Mouse (Mus musculus): Measurements from ENCODE around the gene Ccdc38.

Gene Ccdc38

DNA sequence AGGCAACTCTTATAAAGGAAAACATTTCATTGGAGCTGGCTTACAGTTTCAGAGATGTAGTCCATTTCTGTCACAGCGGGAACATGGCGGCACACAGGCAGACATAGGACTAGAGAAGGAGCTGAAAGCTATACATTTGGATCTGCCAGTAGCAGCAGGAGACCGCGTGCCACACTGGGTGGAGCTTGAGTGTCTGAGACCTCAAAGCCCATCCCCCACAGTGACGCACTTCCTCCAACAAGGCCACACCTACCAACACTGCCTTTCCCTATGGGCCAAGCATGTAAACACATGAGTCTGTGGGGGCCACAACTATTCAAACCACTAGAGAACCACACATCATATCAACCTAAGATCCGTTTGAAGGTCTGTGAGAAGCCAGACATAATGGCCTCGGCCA is 68.8 kb downstream of the Ccdc38 start:
- DNase-seq (ENCODE audit: low spot score): no peak

DNA sequence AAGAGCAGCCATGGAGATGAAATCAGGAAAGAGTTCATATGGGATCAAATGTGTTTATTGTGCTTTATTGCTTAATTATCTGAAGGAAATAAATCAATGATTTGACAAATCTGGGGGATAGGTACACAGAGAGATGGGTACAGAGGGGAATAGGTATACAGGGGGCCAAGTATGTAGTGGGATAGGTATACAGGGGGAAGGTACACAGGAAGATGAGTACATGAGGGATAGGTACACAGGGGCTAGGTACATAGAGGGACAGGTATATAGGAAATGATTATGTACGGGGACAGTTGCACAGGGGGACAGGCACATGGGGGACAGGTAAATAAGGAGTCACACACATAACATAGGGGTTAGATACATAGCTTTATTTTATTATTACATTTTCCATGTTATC is 70.5 kb downstream of the Ccdc38 start:
- DNase-seq (ENCODE audit: low spot score): no peak

DNA sequence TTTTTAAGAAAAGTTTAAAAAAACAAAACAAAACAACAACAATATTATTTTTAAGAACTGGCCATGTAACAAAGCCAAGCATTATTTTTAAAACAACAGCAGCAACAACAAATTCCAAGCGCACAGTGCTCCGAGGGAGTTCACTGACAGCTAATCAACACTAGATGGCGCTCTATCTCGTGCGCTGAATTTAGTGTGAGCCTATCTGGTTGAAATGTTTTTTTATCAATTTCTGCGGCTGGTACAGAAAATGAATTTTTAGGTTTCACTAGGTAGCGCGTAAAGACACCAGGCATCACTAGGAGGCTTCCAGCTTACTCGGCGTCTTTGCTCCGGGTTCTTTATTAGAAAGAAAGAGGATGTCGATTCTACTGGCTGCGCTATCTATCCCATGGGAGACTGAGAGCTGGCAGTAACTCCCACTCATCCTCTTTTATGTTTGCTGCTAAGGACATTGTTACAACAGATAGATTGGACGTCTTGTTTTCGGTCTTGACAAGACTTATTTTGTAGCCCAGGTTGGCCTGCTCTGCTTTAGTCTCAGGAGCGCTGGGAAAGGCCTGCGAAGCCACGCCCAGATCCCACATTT is 71.1 kb downstream of the Ccdc38 start:
- DNase-seq (ENCODE audit: low spot score): no peak

DNA sequence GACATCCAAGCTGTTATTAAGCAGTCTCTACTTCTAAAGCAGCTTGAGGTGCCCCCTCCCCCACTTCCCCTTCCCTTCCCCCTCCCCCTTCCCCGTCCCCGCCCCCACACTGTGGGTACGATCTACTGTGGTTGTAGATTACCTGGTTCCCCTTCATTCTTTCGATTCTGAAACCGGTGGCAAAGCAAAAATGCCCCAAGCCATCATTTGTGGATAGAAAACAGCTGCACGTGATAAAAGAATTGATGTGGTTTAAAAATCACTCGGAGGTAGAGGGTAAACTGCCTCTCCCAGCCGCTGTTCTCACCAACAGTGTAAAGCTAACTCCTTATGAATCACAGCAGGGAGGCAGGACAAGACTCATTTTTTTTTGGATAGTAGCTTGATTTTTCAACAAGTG is 74.4 kb downstream of the Ccdc38 start:
- DNase-seq (ENCODE audit: low spot score): no peak

DNA sequence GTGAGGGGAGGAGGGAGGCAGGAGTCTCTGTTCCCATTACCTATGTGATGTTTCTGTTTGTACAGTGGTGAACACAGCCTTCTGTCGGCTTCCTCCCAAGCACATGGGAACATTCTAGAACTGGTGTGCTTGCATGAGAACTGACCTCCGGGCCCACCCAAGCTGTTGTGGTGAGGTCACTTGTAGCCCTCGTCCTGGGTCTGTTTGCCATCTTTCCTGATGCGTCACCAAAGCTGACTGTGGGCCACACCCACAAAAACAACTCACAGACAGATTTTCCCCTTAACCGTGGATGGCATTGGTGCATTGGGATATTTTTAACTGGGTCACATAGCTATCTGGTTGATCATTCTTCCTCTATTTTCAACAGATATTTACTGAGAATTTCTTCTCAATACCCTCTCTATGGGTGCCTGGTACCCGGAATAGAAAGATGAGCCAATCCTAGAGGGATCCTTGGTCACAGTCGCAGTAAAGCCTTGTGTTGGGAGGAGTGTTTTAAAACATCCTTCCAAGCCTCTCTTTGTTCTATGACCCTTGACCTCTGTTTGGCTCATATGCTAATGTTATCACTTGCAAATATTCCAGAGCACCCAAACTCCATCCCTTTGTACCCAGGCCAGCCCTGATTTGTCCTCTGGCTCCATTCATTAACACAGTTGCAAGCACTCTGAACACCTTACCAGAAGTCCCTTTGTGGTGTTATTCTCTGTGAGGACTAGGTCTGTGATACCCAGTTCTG is 80.2 kb downstream of the Ccdc38 start:
- DNase-seq (ENCODE audit: low spot score): no peak

DNA sequence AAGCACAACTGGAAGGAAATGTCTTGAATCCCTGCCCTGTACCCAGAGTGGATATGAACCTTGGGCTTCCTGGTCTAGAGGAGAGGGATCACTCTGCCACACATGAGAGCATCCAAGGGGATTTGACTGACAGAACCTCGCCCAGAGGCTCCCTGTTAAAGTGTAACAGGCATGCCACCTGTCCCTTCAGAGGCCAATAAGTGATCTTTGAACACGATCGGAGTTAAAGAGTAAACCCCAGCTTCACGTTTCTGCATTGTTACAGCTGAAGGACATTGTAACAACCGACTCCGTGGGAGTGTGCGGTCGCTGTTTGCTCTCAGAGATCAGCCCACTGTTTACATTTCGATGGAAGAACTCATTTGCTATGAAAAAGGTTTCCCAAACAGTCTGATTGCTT is 83.3 kb downstream of the Ccdc38 start:
- no peak for DNase-seq (ENCODE audit: low spot score)

DNA sequence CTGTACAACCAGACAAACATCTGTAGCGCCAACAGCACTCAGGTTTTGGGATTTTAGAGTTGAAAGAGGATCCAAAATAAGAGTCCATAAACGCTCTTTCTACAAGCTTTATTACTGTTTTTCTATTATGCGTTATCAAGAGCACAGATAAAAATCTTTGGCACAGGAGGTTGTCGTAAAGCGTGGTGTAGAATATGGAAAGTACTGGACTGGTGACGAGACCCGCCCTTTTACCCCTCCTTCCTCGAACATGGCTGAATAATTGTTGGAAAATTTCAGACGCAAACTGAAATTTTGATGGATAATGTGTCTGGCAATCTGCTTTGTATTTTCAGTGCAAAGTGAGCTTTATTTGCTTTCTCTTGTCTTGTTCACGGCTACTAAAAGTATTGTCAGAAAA is 83.7 kb downstream of the Ccdc38 start:
- no peak for DNase-seq (ENCODE audit: low spot score)

DNA sequence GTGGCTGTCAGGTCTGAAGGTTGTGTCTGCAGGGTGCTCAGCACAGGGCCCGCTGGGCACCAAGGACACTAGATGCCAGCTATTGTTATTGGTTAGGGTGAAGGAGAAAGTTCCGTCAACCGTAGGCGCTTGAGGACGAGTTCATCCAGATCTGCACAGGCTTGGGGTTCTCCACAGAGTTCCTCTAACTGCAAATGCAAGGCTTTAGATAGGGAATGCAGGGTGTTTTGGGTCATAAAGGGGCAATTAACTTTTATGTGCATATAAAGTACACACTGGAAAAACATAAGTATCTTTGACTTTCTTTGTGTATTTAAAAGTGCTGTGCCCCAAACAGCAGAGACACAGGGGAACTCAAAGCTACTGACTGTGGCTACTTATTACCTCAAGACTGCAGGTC is 89.9 kb downstream of the Ccdc38 start:
- no peak for DNase-seq (ENCODE audit: low spot score)

DNA sequence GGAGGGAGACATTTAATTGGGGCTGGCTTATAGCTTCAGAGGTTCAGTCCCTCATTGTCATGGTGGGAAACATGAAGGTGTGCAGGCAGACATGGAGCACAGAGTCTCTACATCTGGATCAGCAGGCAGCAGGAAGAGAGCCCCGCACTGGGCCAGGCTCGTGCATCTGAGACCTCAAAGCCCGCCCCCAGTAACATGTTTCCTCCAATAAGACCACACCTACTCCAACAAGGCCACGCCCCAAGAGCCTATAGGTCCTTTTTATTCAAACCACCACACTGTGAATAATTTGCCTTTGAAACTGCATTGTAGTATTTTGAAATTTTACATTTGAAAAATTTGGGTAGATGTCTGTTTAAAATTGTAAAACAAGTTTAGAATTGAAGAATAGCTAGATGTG is 91.7 kb downstream of the Ccdc38 start:
- DNase-seq (ENCODE audit: low spot score): no peak

DNA sequence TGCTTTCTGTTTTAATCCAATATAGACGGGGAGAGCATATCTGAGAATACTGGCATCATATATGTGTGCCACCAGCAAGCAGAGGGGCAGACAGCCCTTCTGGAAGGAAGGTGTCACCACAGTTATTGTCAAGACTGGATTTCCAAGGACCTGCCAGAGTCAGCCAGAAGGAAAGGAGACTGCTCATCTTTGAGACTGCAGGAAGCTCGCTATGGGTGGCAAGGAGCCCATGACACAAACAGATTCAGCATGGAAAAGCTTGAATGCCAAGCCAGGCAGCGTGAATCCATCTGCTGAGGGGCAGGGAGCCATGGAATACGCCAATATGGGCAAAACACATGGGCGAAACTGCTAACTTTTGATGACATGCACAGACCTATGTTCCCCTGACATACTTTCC is 93.1 kb downstream of the Ccdc38 start:
- no peak for DNase-seq (ENCODE audit: low spot score)

Data from MN1 (cell line).